Mouse (Mus musculus): Measurements from ENCODE around the gene Ints14.
"Not testable (repeated sequence)": the region's sequence is repeated elsewhere in the genome, so short reads cannot be mapped to it uniquely, and the experiment has no call there.

Ints14 gene

GRCm38 (mm10) chr9:64952055-64952454, 8.7 kb upstream of the Ints14 start:
- DNase-seq (ENCODE audit: low spot score in 2 of 2): no peak

- no peak for DNase-seq (ENCODE audit: low spot score in 2 of 2)
Measured at GRCm38 (mm10) chr9:64953190-64953589, 7.5 kb upstream of the Ints14 start.

- DNase-seq (ENCODE audit: low spot score in 2 of 2): no peak
Measured at GRCm38 (mm10) chr9:64956337-64956736, 4.4 kb upstream of the Ints14 start.

- DNase-seq (ENCODE audit: low spot score in 2 of 2): no peak
Measured at GRCm38 (mm10) chr9:64957276-64957675, 3.4 kb upstream of the Ints14 start.

GRCm38 (mm10) chr9:64960978-64961320, 244 bp downstream of the Ints14 start:
- DNase-seq (ENCODE audit: low spot score in 2 of 2): no peak

- DNase-seq (ENCODE audit: low spot score in 2 of 2): no peak
Measured at GRCm38 (mm10) chr9:64980548-64980947, 19.8 kb downstream of the Ints14 start.

- DNase-seq (ENCODE audit: low spot score in 2 of 2): no peak
Measured at GRCm38 (mm10) chr9:64981904-64982303, 21.2 kb downstream of the Ints14 start.

- DNase-seq (ENCODE audit: low spot score in 2 of 2): peak; percentile 11 to 13
Measured at GRCm38 (mm10) chr9:64985037-64985794, 24.5 kb downstream of the Ints14 start.

GRCm38 (mm10) chr9:64985807-64986206, 25.1 kb downstream of the Ints14 start:
- DNase-seq (ENCODE audit: low spot score in 2 of 2): no peak

GRCm38 (mm10) chr9:64987651-64988050, 26.9 kb downstream of the Ints14 start:
- DNase-seq (ENCODE audit: low spot score in 2 of 2): no peak

GRCm38 (mm10) chr9:64988443-64988842, 27.7 kb downstream of the Ints14 start:
- DNase-seq (ENCODE audit: low spot score in 2 of 2): no peak

- no peak for DNase-seq (ENCODE audit: low spot score in 2 of 2)
Measured at GRCm38 (mm10) chr9:64990291-64990690, 29.6 kb downstream of the Ints14 start.

GRCm38 (mm10) chr9:64995464-64995863, 34.8 kb downstream of the Ints14 start:
- not testable (repeated sequence) for DNase-seq (ENCODE audit: low spot score in 2 of 2)

GRCm38 (mm10) chr9:65001481-65001880, 40.8 kb downstream of the Ints14 start:
- DNase-seq (ENCODE audit: low spot score in 2 of 2): no peak

- no peak for DNase-seq (ENCODE audit: low spot score in 2 of 2)
Measured at GRCm38 (mm10) chr9:65005737-65006136, 45.0 kb downstream of the Ints14 start.

- DNase-seq (ENCODE audit: low spot score in 2 of 2): no peak
Measured at GRCm38 (mm10) chr9:65010632-65011031, 49.9 kb downstream of the Ints14 start.

- DNase-seq (ENCODE audit: low spot score in 2 of 2): no peak
Measured at GRCm38 (mm10) chr9:65011304-65011703, 50.6 kb downstream of the Ints14 start.

- DNase-seq (ENCODE audit: low spot score in 2 of 2): no peak
Measured at GRCm38 (mm10) chr9:65015461-65016222, 54.9 kb downstream of the Ints14 start.

GRCm38 (mm10) chr9:65016241-65016977, 55.7 kb downstream of the Ints14 start:
- DNase-seq (ENCODE audit: low spot score in 2 of 2): no peak

GRCm38 (mm10) chr9:65016978-65017827, 56.5 kb downstream of the Ints14 start:
- DNase-seq (ENCODE audit: low spot score in 2 of 2): no peak

- DNase-seq (ENCODE audit: low spot score in 2 of 2): no peak
Measured at GRCm38 (mm10) chr9:65017896-65018295, 57.2 kb downstream of the Ints14 start.
